Mouse (Mus musculus): ENCODE data around the gene Upk3a. TPM values are rescaled to one million over a fixed set of nuclear protein-coding genes. Genes with fewer than 3 reads are reported as not detected.
"Not testable (repeated sequence)": the region's sequence is repeated elsewhere in the genome, so short reads cannot be mapped to it uniquely, and the experiment has no call there.

Upk3a gene
- total and polyA plus RNA-seq, 3 experiments, result not detected

GRCm38 (mm10) chr15:85011895-85012661 is 4.9 kb upstream of the Upk3a start:
- ATAC-seq (ENCODE audit: extremely low read depth, insufficient number of reproducible peaks, low FRiP score, poor library complexity, severe bottlenecking) (no peak), DNase-seq (ENCODE audit: low spot score) (no peak)
- Histone ChIP-seq H3K4me1 (ENCODE audit: insufficient read depth, low read depth, low read length) (no peaks in the 10 kb centered on the region), H3K27me3 (ENCODE audit: insufficient read depth, low read length) (peaks cover 7% of the 10 kb centered on the region; the same call in 1 of the 2 replicates), H3K4me3 (ENCODE audit: low read depth, low read length) (no peak overlapping the region), H3K36me3 (replicated peaks) (no peaks in the 10 kb centered on the region), H3K9me3 (replicated peaks) (no peaks in the 10 kb centered on the region)
- TF ChIP-seq POLR2AphosphoS5 (IDR thresholded peaks at IDR 0.05; ENCODE audit: insufficient replicate concordance, low read depth, low read length), result no peak

GRCm38 (mm10) chr15:85012662-85013054 is 4.3 kb upstream of the Upk3a start:
- Histone ChIP-seq H3K36me3 (replicated peaks) (no peaks in the 10 kb centered on the region), H3K4me1 (ENCODE audit: insufficient read depth, low read depth, low read length) (no peaks in the 10 kb centered on the region), H3K9me3 (replicated peaks) (no peaks in the 10 kb centered on the region), H3K4me3 (ENCODE audit: low read depth, low read length) (no peak overlapping the region), H3K27me3 (ENCODE audit: insufficient read depth, low read length) (peaks cover 8% of the 10 kb centered on the region; the same call in 1 of the 2 replicates)
- ATAC-seq (ENCODE audit: extremely low read depth, insufficient number of reproducible peaks, low FRiP score, poor library complexity, severe bottlenecking) (no peak), DNase-seq (ENCODE audit: low spot score) (no peak)
- no peak for TF ChIP-seq CTCF (IDR thresholded peaks at IDR 0.05; ENCODE audit: low read depth, low read length)
- no peak for TF ChIP-seq POLR2AphosphoS5 (IDR thresholded peaks at IDR 0.05; ENCODE audit: insufficient replicate concordance, low read depth, low read length)
- TF ChIP-seq TAL1 (conservative IDR thresholded peaks at IDR 0.05; ENCODE audit: low read depth, low read length), result no peak
- no peak for TF ChIP-seq GATA1 (IDR thresholded peaks at IDR 0.05; ENCODE audit: borderline replicate concordance, low read length)
- no peak for TF ChIP-seq GATA2 (IDR thresholded peaks at IDR 0.05; ENCODE audit: borderline replicate concordance, low read depth, low read length)

DNA sequence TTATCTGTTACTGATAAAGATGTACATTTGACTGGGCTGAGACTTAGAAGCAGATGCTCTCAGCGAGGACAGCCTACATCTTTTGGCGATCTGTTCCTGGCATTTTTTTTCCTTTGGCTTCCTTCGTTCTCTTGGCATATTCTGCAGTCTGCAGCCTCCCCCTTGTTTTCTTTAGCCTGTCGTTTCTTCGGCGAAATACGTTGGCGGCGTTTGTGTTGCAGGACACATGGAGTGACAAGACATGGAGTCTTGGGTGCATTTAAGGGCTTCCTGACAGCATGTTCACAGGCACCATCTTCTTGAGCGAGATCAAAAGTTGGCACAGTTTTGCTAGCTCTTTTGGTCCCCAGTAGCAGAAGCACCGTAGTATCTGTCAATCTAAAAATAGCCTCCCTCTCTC is 1.2 kb upstream of the Upk3a start:
- Histone ChIP-seq H3K9me3 (replicated peaks) (no peaks in the 10 kb centered on the region), H3K27me3 (ENCODE audit: insufficient read depth, low read length) (peaks cover 8% of the 10 kb centered on the region; the same call in 1 of the 2 replicates), H3K4me3 (ENCODE audit: low read depth, low read length) (no peak overlapping the region), H3K36me3 (replicated peaks) (no peaks in the 10 kb centered on the region), H3K4me1 (ENCODE audit: insufficient read depth, low read depth, low read length) (no peaks in the 10 kb centered on the region)
- DNase-seq (ENCODE audit: low spot score) (no peak), ATAC-seq (ENCODE audit: extremely low read depth, insufficient number of reproducible peaks, low FRiP score, poor library complexity, severe bottlenecking) (no peak)
- TF ChIP-seq GATA1 (IDR thresholded peaks at IDR 0.05; ENCODE audit: borderline replicate concordance, low read length), result no peak
- TF ChIP-seq GATA2 (IDR thresholded peaks at IDR 0.05; ENCODE audit: borderline replicate concordance, low read depth, low read length), result no peak
- TF ChIP-seq POLR2AphosphoS5 (IDR thresholded peaks at IDR 0.05; ENCODE audit: insufficient replicate concordance, low read depth, low read length), result no peak
- no peak for TF ChIP-seq CTCF (IDR thresholded peaks at IDR 0.05; ENCODE audit: low read depth, low read length)
- TF ChIP-seq TAL1 (conservative IDR thresholded peaks at IDR 0.05; ENCODE audit: low read depth, low read length), result no peak

- TF ChIP-seq GATA2 (IDR thresholded peaks at IDR 0.05; ENCODE audit: borderline replicate concordance, low read depth, low read length), result no peak
- TF ChIP-seq POLR2AphosphoS5 (IDR thresholded peaks at IDR 0.05; ENCODE audit: insufficient replicate concordance, low read depth, low read length), result no peak
- no peak for TF ChIP-seq GATA1 (IDR thresholded peaks at IDR 0.05; ENCODE audit: borderline replicate concordance, low read length)
- no peak for TF ChIP-seq TAL1 (conservative IDR thresholded peaks at IDR 0.05; ENCODE audit: low read depth, low read length)
- TF ChIP-seq CTCF (IDR thresholded peaks at IDR 0.05; ENCODE audit: low read depth, low read length), result no peak
- ATAC-seq (ENCODE audit: extremely low read depth, insufficient number of reproducible peaks, low FRiP score, poor library complexity, severe bottlenecking) (no peak), DNase-seq (ENCODE audit: low spot score) (no peak)
- H3K36me3 ChIP-seq (replicated peaks), result no peaks in the 10 kb centered on the region
- H3K4me1 ChIP-seq (ENCODE audit: insufficient read depth, low read depth, low read length), result no peaks in the 10 kb centered on the region
- no peak overlapping the region for H3K4me3 ChIP-seq (ENCODE audit: low read depth, low read length)
- H3K27me3 ChIP-seq (ENCODE audit: insufficient read depth, low read length), result peaks cover 5% of the 10 kb centered on the region; the same call in 1 of the 2 replicates
- no peaks in the 10 kb centered on the region for H3K9me3 ChIP-seq (replicated peaks)
These were observed 5.3 kb downstream of the Upk3a start for GRCm38 (mm10) chr15:85022211-85022610.

GRCm38 (mm10) chr15:85026197-85026596 is 9.3 kb downstream of the Upk3a start:
- DNase-seq (ENCODE audit: low spot score) (no peak), ATAC-seq (ENCODE audit: extremely low read depth, insufficient number of reproducible peaks, low FRiP score, poor library complexity, severe bottlenecking) (no peak)
- TF ChIP-seq GATA1 (IDR thresholded peaks at IDR 0.05; ENCODE audit: borderline replicate concordance, low read length), result no peak
- no peaks in the 10 kb centered on the region for H3K4me1 ChIP-seq (ENCODE audit: insufficient read depth, low read depth, low read length)
- no peaks in the 10 kb centered on the region for H3K36me3 ChIP-seq (replicated peaks)
- no peaks in the 10 kb centered on the region for H3K27me3 ChIP-seq (ENCODE audit: insufficient read depth, low read length)
- H3K9me3 ChIP-seq (replicated peaks), result no peaks in the 10 kb centered on the region
- no peak overlapping the region for H3K4me3 ChIP-seq (ENCODE audit: low read depth, low read length)

GRCm38 (mm10) chr15:85027740-85028139 is 10.8 kb downstream of the Upk3a start:
- Histone ChIP-seq H3K4me1 (ENCODE audit: insufficient read depth, low read depth, low read length) (no peaks in the 10 kb centered on the region), H3K4me3 (ENCODE audit: low read depth, low read length) (no peak overlapping the region), H3K9me3 (replicated peaks) (no peaks in the 10 kb centered on the region), H3K27me3 (ENCODE audit: insufficient read depth, low read length) (peaks cover 6% of the 10 kb centered on the region; the same call in 1 of the 2 replicates), H3K36me3 (replicated peaks) (no peaks in the 10 kb centered on the region)
- ATAC-seq (ENCODE audit: extremely low read depth, insufficient number of reproducible peaks, low FRiP score, poor library complexity, severe bottlenecking) (no peak), DNase-seq (ENCODE audit: low spot score) (no peak)
- TF ChIP-seq POLR2AphosphoS5 (IDR thresholded peaks at IDR 0.05; ENCODE audit: insufficient replicate concordance, low read depth, low read length) (no peak), GATA2 (IDR thresholded peaks at IDR 0.05; ENCODE audit: borderline replicate concordance, low read depth, low read length) (no peak), GATA1 (IDR thresholded peaks at IDR 0.05; ENCODE audit: borderline replicate concordance, low read length) (no peak), TAL1 (conservative IDR thresholded peaks at IDR 0.05; ENCODE audit: low read depth, low read length) (no peak), CTCF (IDR thresholded peaks at IDR 0.05; ENCODE audit: low read depth, low read length) (no peak)

DNA sequence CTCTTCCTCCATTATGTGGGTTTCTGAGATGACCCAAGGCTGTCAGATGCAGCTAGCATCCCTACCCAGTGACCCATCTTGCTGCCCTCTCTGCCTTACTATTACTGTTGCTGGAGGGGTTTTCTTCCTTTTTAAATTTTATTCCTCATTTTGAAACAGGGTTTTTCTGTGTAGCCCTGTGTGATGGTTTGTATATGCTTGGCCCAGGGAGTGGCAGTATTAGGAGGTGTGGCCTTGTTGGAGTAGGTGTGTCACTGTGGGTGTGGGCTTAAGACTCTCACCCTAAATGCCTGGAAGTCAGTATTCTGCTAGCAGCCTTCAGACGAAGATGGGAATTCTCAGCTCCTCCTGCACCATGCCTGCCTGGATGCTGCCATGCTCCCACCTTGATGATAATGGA is 11.7 kb downstream of the Upk3a start, which contains the start of gene Fam118a:
Fam118a (plus strand) TSS at position 301 of the 400 bp plus-strand sequence.
- not testable (repeated sequence) for H3K27me3 ChIP-seq (ENCODE audit: insufficient read depth, low read length)

DNA sequence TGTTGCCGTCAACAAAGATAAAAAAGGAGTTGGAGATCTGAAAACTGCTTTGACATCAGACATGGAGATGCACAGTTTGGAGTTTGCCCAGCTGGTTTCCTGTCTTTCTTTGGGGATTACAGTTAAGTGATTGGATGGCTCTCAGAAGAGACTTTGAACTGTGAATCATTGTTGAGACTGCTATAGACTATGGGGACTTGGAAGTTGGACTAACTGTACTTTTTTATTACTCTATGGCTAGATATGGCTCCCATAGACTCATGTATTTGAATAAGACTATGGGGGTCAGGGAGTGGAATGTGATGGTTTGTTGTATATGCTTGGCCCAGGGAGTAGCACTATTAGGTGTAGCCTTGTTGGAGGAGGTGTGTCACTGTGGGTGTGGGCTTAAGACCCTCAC is 13.7 kb downstream of the Upk3a start:
- not testable (repeated sequence) for H3K27me3 ChIP-seq (ENCODE audit: insufficient read depth, low read length); H3K4me1 ChIP-seq (ENCODE audit: insufficient read depth, low read depth, low read length); ATAC-seq (ENCODE audit: extremely low read depth, insufficient number of reproducible peaks, low FRiP score, poor library complexity, severe bottlenecking); H3K4me3 ChIP-seq (ENCODE audit: low read depth, low read length); DNase-seq (ENCODE audit: low spot score); H3K36me3 ChIP-seq (replicated peaks); H3K9me3 ChIP-seq (replicated peaks)

More for the DNA sequence above, 11.7 kb downstream of the Upk3a start, which contains the start of gene Fam118a:
- DNase-seq (ENCODE audit: low spot score); H3K36me3 ChIP-seq (replicated peaks); H3K9me3 ChIP-seq (replicated peaks); ATAC-seq (ENCODE audit: extremely low read depth, insufficient number of reproducible peaks, low FRiP score, poor library complexity, severe bottlenecking); H3K4me1 ChIP-seq (ENCODE audit: insufficient read depth, low read depth, low read length); H3K4me3 ChIP-seq (ENCODE audit: low read depth, low read length): not testable (repeated sequence)
